Mouse (Mus musculus) G1E (cell line): Measurements from ENCODE around the gene Polr2g. TPM values are rescaled to one million over a fixed set of nuclear protein-coding genes. Genes with fewer than 3 reads are reported as not detected.

Source experiments
- ATAC-seq: 2 replicates; pipeline ENCODE4 v1.8.0; 2016; ENCODE audit warnings: mild to moderate bottlenecking; ENCODE audit not compliant: insufficient number of reproducible peaks, poor library complexity, low FRiP score, severe bottlenecking; ENCODE audit errors: extremely low read depth
- DNase-seq: peaks from one replicate; pipeline ENCODE4 v3.0.0; 2012; ENCODE audit warnings: low spot score
- H3K27me3 ChIP-seq: 2 replicates; pipeline ENCODE4 v1.6.1; 2012; ENCODE audit warnings: mild to moderate bottlenecking, low read length, inconsistent platforms; ENCODE audit not compliant: insufficient read depth
- H3K36me3 ChIP-seq: replicated peaks from 2 replicates; pipeline ENCODE3; 2012; ENCODE audit warnings: mild to moderate bottlenecking, inconsistent platforms
- H3K4me1 ChIP-seq: 2 replicates; pipeline ENCODE4 v1.6.1; 2012; ENCODE audit warnings: low read depth, low read length, inconsistent platforms, mixed read lengths; ENCODE audit not compliant: insufficient read depth
- H3K4me3 ChIP-seq: 2 replicates; pipeline ENCODE4 v1.5.1; 2012; ENCODE audit warnings: low read depth, mild to moderate bottlenecking, inconsistent platforms, low read length, moderate library complexity, mixed read lengths
- H3K9me3 ChIP-seq: replicated peaks from 2 replicates; pipeline ENCODE4 v1.6.1; 2012; ENCODE audit warnings: inconsistent platforms
- CTCF ChIP-seq: IDR thresholded peaks from 2 replicates; pipeline ENCODE4 v1.5.1; 2012; ENCODE audit warnings: low read depth, low read length, inconsistent platforms, mixed read lengths
- GATA1 ChIP-seq: IDR thresholded peaks from 2 replicates; pipeline ENCODE4 v1.6.1; 2012; ENCODE audit warnings: borderline replicate concordance, low read length, inconsistent platforms, mixed read lengths
- GATA2 ChIP-seq: IDR thresholded peaks from 2 replicates; pipeline ENCODE4 v1.6.1; 2012; ENCODE audit warnings: low read depth, low read length, inconsistent platforms, borderline replicate concordance
- POLR2AphosphoS5 ChIP-seq: IDR thresholded peaks from 2 replicates; pipeline ENCODE4 v1.6.1; 2012; ENCODE audit warnings: low read depth, low read length, inconsistent platforms; ENCODE audit not compliant: insufficient replicate concordance
- TAL1 ChIP-seq: conservative IDR thresholded peaks from 2 replicates; pipeline ENCODE4 v1.6.1; 2012; ENCODE audit warnings: low read depth, low read length, inconsistent platforms, mixed read lengths
- polyA plus RNA-seq: library from polyadenylated mRNA; stranded (reverse); fragments of >175 nt; gene quantifications from 2 replicates; pipeline ENCODE4 v1.2.3, GENCODE M21; 2012
- total RNA-seq, 2 experiments: library from RNA; stranded (forward) in 1 of 2; stranded (reverse) in 1 of 2; fragments of 200-1000 nt in 1 of 2; fragments of >200 nt in 1 of 2; fragmentation: Nextera tagmentation in 1 of 2; gene quantifications; 2 replicates each; pipeline ENCODE4 v1.2.3; 2014 to 2017

Polr2g gene
- total and polyA plus RNA-seq, 3 experiments: 9.8 to 122 (median 112) TPM

DNA sequence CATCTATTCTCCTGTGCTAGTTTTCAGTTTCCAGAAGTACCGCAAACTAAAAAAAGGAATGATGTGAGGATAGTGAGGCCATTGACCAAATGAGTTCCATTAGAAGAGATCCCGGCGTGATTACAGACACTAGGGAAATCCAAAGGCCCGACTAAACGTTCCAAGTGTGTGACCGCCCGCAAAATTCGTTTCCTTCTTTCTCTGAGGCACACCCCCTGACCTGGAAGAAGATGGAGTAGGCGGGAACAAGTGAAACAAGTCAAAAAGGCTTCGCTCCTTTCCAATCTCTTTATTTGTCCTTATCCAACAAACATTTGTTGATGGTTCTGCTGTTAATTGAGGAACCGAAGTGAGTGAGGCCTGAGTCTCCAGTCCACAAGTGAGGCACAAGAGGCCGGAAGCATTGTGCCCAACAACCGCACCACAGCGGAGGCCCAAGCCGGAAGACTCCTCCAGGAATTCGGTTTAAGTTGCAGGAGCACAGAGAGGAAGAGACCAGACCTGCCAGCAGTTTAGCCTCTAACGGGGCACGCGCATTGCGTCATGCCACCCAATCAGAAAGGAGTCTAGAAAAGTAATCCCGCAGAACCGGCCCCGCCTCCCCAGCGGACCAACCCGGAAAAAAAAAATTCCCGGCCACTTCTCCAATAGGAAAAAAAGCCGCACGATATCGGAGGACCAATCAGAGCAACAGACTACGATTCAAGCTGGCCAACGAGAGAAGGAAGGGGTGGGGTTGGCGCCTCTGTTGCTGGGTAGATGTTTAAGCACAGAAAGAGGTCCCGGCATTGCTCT is 20.6 kb upstream of the Polr2g start, which contains the start of gene Ttc9c:
Gene Ttc9c, minus strand, starts transcription at position 533 of the 795 bp plus-strand sequence.
- no peak for TF ChIP-seq TAL1
- H3K4me1 ChIP-seq: peaks cover 48% of the 10 kb centered on the region
- no peaks in the 10 kb centered on the region for H3K27me3 ChIP-seq
- peak; percentile 88 for DNase-seq
- no peaks in the 10 kb centered on the region for H3K9me3 ChIP-seq
- peaks cover 54% of the 10 kb centered on the region for H3K36me3 ChIP-seq
- peak within 1 kb of the TSS; percentile 84 for H3K4me3 ChIP-seq
- ATAC-seq: peak; percentile 78

DNA sequence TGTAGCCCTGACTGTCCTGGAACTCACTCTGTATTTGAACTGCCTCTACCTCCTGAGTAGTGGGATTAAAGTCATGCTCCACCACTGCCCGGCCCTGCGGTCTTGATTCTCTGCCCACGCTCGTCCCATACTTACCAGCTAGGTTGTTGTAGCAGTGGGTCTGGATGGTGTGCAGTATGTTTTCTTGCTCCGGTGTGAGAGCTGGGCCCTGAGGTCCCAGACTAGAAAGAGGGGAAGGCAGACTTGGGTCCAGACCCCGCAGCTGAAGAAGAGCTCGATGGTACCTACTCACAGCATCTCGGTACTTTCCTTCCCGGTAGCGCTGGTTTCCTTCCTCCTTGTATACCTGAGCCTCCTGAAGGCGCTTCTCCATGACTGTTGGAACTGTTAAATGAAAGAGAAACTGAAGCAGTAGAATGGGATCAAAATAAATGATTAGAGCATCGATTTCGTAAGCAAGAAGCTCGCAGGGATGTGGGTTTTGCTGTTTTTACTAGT is 20.0 kb upstream of the Polr2g start:
- H3K27me3 ChIP-seq: no peaks in the 10 kb centered on the region
- DNase-seq (no peak), ATAC-seq (no peak)
- H3K36me3 ChIP-seq: peaks cover 53% of the 10 kb centered on the region
- peaks cover 43% of the 10 kb centered on the region for H3K4me1 ChIP-seq
- H3K9me3 ChIP-seq: no peaks in the 10 kb centered on the region
- peak overlapping the region; percentile 84 for H3K4me3 ChIP-seq
- no peak for TF ChIP-seq CTCF
- TF ChIP-seq TAL1: no peak
- no peak for TF ChIP-seq GATA1
- TF ChIP-seq GATA2: no peak
- TF ChIP-seq POLR2AphosphoS5: no peak

- Histone ChIP-seq H3K9me3 (no peaks in the 10 kb centered on the region), H3K36me3 (peaks cover 57% of the 10 kb centered on the region), H3K27me3 (no peaks in the 10 kb centered on the region), H3K4me1 (peaks cover 33% of the 10 kb centered on the region), H3K4me3 (peak overlapping the region; percentile 4; the same call in 1 of the 2 replicates)
- TF ChIP-seq GATA1 (no peak), GATA2 (no peak), POLR2AphosphoS5 (no peak), CTCF (no peak), TAL1 (no peak)
- no peak for ATAC-seq
- DNase-seq: no peak
These were observed 18.6 kb upstream of the Polr2g start for GRCm38 (mm10) chr19:8817001-8817400.

DNA sequence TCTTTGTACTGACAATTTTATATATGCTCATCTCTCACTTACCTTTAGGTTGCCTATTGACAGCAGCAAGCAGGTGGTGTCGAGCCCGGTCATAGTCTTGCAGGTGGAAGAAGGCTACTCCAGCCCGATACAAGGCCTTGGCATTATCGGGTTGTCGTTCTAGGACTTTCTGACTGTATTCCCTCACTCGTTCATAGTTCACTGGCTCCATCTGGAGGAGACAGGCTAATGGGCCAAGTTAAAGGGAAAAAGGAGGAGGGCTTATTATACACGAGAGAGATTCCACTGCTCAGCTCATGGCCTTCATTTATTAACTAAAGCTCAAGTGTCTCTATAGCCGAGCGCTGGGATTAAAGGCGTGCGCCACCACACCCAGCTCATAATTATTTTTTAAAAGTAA is 17.4 kb upstream of the Polr2g start:
- no peak for TF ChIP-seq CTCF
- no peak for TF ChIP-seq GATA1
- no peak for TF ChIP-seq POLR2AphosphoS5
- TF ChIP-seq GATA2: no peak
- TF ChIP-seq TAL1: no peak
- H3K36me3 ChIP-seq: peaks cover 63% of the 10 kb centered on the region

DNA sequence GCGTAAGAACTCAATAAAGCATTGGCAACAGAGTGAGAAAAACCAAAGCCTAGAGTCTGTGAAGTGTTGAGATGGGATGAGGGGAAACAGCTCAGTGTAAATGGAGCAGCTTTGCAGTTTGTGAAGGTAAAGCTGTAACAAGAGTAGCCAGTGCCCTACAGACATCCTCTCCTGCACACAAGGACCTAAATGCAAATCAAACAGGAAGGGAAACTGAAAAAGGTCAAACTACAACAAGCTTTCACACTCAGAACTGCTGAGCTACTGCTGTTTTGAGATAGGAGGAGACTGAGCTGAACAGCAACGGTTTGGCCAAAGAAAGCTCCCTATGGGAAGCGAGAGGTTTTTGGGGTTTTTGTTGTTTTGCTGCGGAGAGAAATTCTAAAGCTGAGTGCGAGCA is 8.4 kb upstream of the Polr2g start:
- Histone ChIP-seq H3K9me3 (no peaks in the 10 kb centered on the region), H3K27me3 (no peaks in the 10 kb centered on the region), H3K36me3 (peaks cover 78% of the 10 kb centered on the region), H3K4me1 (peaks cover 34% of the 10 kb centered on the region), H3K4me3 (no peak overlapping the region)
- ATAC-seq (no peak), DNase-seq (no peak)
- no peak for TF ChIP-seq GATA2
- TF ChIP-seq TAL1: no peak
- TF ChIP-seq CTCF: no peak
- TF ChIP-seq POLR2AphosphoS5: no peak
- no peak for TF ChIP-seq GATA1

More for the DNA sequence above, 17.4 kb upstream of the Polr2g start:
- H3K4me3 ChIP-seq: no peak overlapping the region
- H3K9me3 ChIP-seq: no peaks in the 10 kb centered on the region
- H3K27me3 ChIP-seq: no peaks in the 10 kb centered on the region
- H3K4me1 ChIP-seq: peaks cover 30% of the 10 kb centered on the region
- DNase-seq (no peak), ATAC-seq (no peak)

- Histone ChIP-seq H3K4me1 (peaks cover 47% of the 10 kb centered on the region), H3K36me3 (peaks cover 57% of the 10 kb centered on the region), H3K27me3 (no peaks in the 10 kb centered on the region), H3K9me3 (no peaks in the 10 kb centered on the region), H3K4me3 (peak overlapping the region; percentile 28; the same call in 1 of the 2 replicates)
- ATAC-seq (no peak), DNase-seq (no peak)
- TF ChIP-seq GATA1 (no peak), GATA2 (no peak), CTCF (no peak), POLR2AphosphoS5 (no peak), TAL1 (no peak)
These were observed 5.7 kb upstream of the Polr2g start for GRCm38 (mm10) chr19:8803879-8804660.
